8 mouse cellular contexts compared by ENCODE assay signal in the genomic region with DNA sequence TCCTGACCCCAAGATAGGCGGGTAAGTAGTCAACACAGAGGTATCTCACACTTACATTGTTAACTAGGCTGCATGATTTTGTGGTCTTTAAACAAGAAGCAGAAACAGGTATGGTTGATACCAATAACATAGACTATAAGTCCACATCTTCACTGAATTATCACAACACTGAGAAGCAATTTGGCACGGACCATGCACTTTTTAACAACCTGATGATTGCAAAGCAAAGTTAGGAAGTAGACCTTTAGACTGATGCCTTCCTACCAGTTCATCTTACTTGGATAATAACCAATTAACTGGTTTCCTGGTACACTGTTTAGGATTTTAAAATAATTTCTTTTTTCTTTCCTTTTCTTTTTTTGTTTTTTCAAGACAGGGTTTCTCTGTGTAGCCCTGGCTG. TPM values are rescaled to one million over a fixed set of nuclear protein-coding genes. Genes with fewer than 3 reads are reported as not detected.
DNase-seq lines count a peak whose midpoint lies in the region; ATAC-seq and TF ChIP-seq lines count a peak whose summit lies in the region.

No protein-coding gene starts in this region.

- H3K27ac ChIP-seq in kidney, adult 2 months (ENCODE audit: insufficient read depth, low read depth, low read length) = peak overlapping the region; percentile 96
- no peak overlapping the region for H3K27ac ChIP-seq in CH12.LX (ENCODE audit: insufficient read depth, low read depth)
- no peak overlapping the region for H3K27ac ChIP-seq in limb, embryonic 13.5 days

- dilution Hi-C loops in CH12.LX (cut with MboI; ENCODE audit: extremely low pct_ligation_motif_present, extremely low pct_unique_long_range_greater_than_20kb, low sequenced_read_pairs) = no loop called here

- H3K4me3 ChIP-seq in kidney, adult 2 months (ENCODE audit: insufficient read depth, low read depth, low read length) = no peak overlapping the region
- H3K4me3 ChIP-seq in CH12.LX (replicated peaks in 1 of 3; ENCODE audit: low read depth in 2 of 3, low read length in 2 of 3, poor library complexity in 1 of 3) (peak overlapping the region in 1 of 3 experiments; percentile 31), G1E (ENCODE audit: low read depth, low read length) (peak overlapping the region; percentile 83; the same call in 1 of the 2 replicates)
- H3K4me3 ChIP-seq in limb, embryonic 13.5 days = peak overlapping the region; percentile 55; the same call in 1 of the 2 replicates

- TF ChIP-seq RAD21 in CH12.LX (IDR thresholded peaks at IDR 0.05; ENCODE audit: low read depth, low read length) = no peak

- no peak for TF ChIP-seq POLR2A in kidney, adult 2 months (IDR thresholded peaks at IDR 0.05; ENCODE audit: low read depth, low read length)
- TF ChIP-seq POLR2A in CH12.LX (IDR thresholded peaks at IDR 0.05; ENCODE audit: low read depth, low read length) = no peak

- no peak for ATAC-seq in G1E (ENCODE audit: extremely low read depth, insufficient number of reproducible peaks, low FRiP score, poor library complexity, severe bottlenecking)
- no peak for ATAC-seq in limb, embryonic 13.5 days (ENCODE audit: low FRiP score, low read depth)

- WGBS in kidney, adult 2 months = 68% methylated on average over 2 of the region's 2 CpGs
- WGBS in limb, embryonic 13.5 days = 86% methylated on average over 2 of the region's 2 CpGs

- TF ChIP-seq EP300 in CH12.LX (IDR thresholded peaks at IDR 0.05; ENCODE audit: low read length) = no peak

- H3K9me3 ChIP-seq in CH12.LX (replicated peaks; ENCODE audit: low read length) (no peaks in the 10 kb centered on the region), G1E (replicated peaks) (no peaks in the 10 kb centered on the region)
- H3K9me3 ChIP-seq in limb, embryonic 13.5 days = no peaks in the 10 kb centered on the region

- no peaks in the 10 kb centered on the region for H3K27me3 ChIP-seq in kidney, adult 2 months (replicated peaks; ENCODE audit: control insufficient read depth, insufficient read depth, low read length)
- H3K27me3 ChIP-seq in CH12.LX (replicated peaks) = no peaks in the 10 kb centered on the region
- H3K27me3 ChIP-seq in G1E (ENCODE audit: insufficient read depth, low read length) = no peaks in the 10 kb centered on the region
- no peaks in the 10 kb centered on the region for H3K27me3 ChIP-seq in limb, embryonic 13.5 days

- H3K4me1 ChIP-seq in kidney, adult 2 months (ENCODE audit: control insufficient read depth, insufficient read depth, low read length) = peaks cover 14% of the 10 kb centered on the region; the same call in 1 of the 2 replicates
- H3K4me1 ChIP-seq in CH12.LX (ENCODE audit: control insufficient read depth in 1 of 2, insufficient read depth in 2 of 2) (peaks cover 5 to 47% of the 10 kb centered on the region in 2 experiments), G1E (ENCODE audit: insufficient read depth, low read depth, low read length) (peaks cover 52% of the 10 kb centered on the region)
- peaks cover 19% of the 10 kb centered on the region for H3K4me1 ChIP-seq in limb, embryonic 13.5 days

- no peaks in the 10 kb centered on the region for H3K36me3 ChIP-seq in kidney, adult 2 months (ENCODE audit: control insufficient read depth, insufficient read depth, low read length)
- H3K36me3 ChIP-seq in CH12.LX (replicated peaks in 1 of 2; ENCODE audit: control insufficient read depth in 1 of 2, insufficient read depth in 1 of 2, low read length in 1 of 2) (peaks cover 0 to 33% of the 10 kb centered on the region in 2 experiments), G1E (replicated peaks) (peaks cover 57% of the 10 kb centered on the region)
- no peaks in the 10 kb centered on the region for H3K36me3 ChIP-seq in limb, embryonic 13.5 days

- peak; percentile 68 for DNase-seq in kidney, adult 2 months
- DNase-seq in kidney, postnatal 10 days = no peak
- no peak for DNase-seq in CH12.LX (ENCODE audit: extremely low read depth)
- DNase-seq in G1E (ENCODE audit: low spot score) = no peak
- DNase-seq in T-cell, adult 2 months (ENCODE audit: low spot score) = no peak
- DNase-seq in right cerebral cortex, postnatal 36 days (ENCODE audit: low spot score in 2 of 2) = no peak
- DNase-seq in gastrocnemius, postnatal 10 days = no peak

- TF ChIP-seq CTCF in kidney, adult 2 months (conservative IDR thresholded peaks at IDR 0.05; ENCODE audit: insufficient read depth, insufficient read length, low read depth, low read length) = no peak
- TF ChIP-seq CTCF in CH12.LX (conservative IDR thresholded peaks at IDR 0.05 in 1 of 2, IDR thresholded peaks at IDR 0.05 in 1 of 2; ENCODE audit: low read depth in 2 of 2, low read length in 2 of 2) (no peak), G1E (IDR thresholded peaks at IDR 0.05; ENCODE audit: low read depth, low read length) (no peak)

- peak overlapping the region; percentile 52; the same call in 1 of the 2 replicates for H3K9ac ChIP-seq in CH12.LX (ENCODE audit: insufficient read depth, low read depth)
- H3K9ac ChIP-seq in limb, embryonic 13.5 days = no peak overlapping the region

- peaks cover 27% of the 10 kb centered on the region for H3K79me2 ChIP-seq in CH12.LX (replicated peaks; ENCODE audit: control insufficient read depth, extremely low read depth, insufficient read depth, poor library complexity, severe bottlenecking)

- in situ Hi-C loops in CH12.LX (cut with MboI; ENCODE audit: low pct_ligation_motif_present, low pct_unique_long_range_greater_than_20kb, low sequenced_read_pairs) = no loop called here

- peak overlapping the region; percentile 45 for H3K4me2 ChIP-seq in CH12.LX (ENCODE audit: insufficient read depth, low read depth, poor library complexity, severe bottlenecking)
- H3K4me2 ChIP-seq in limb, embryonic 13.5 days (replicated peaks) = peak overlapping the region; percentile 82

TF ChIP-seq in CH12.LX, 34 proteins besides CTCF, POLR2A, EP300 and RAD21:
- TF ChIP-seq ZNF384 (IDR thresholded peaks at IDR 0.05; ENCODE audit: low read depth, low read length) = no peak
TF ChIP-seq in CH12.LX: peak in this region for 0.

RNA-seq across cellular contexts. Expression of a gene that starts 1.1 kb away (rescaled TPM):
- polyA plus RNA-seq in kidney, adult 2 months (2012; rRNA removed) = 2.5 and 3.8 TPM in 2 replicates
- 19.0 and 27.6 TPM in 2 replicates for total RNA-seq in CH12.LX (2012; rRNA removed)
- total RNA-seq in CH12.LX (2014; rRNA removed) = 29.2 and 33.0 TPM in 2 replicates
- 10.2 and 15.3 TPM in 2 replicates for polyA plus RNA-seq in CH12.LX (2012; ENCODE audit: insufficient read length, low read depth)
- total RNA-seq in G1E (2014; fragmentation: Nextera tagmentation) = 19.5 and 22.2 TPM in 2 replicates
- total RNA-seq in G1E (2017) = 22.6 and 28.2 TPM in 2 replicates
- 8.7 and 11.3 TPM in 2 replicates for polyA plus RNA-seq in G1E (2012)
- 11.7 and 12.7 TPM in 2 replicates for polyA plus RNA-seq in limb, embryonic 13.5 days (2015; fragmentation: Nextera tagmentation; extraction: Ambion mirVana)
- 1 to 10 TPM; 3.1 to 3.7 TPM for total RNA-seq in gastrocnemius, postnatal 10 days (2021)
